Mouse (Mus musculus): ENCODE measurements around the gene Atxn7l1. TPM values are rescaled to one million over a fixed set of nuclear protein-coding genes. Genes with fewer than 3 reads are reported as not detected.

The Atxn7l1 gene
- polyA plus RNA-seq, 1 experiment from 2014 or later: 16.8 TPM

GRCm38 (mm10) chr12:33144456-33144855, 3.0 kb upstream of the Atxn7l1 start:
- Histone ChIP-seq H3K27ac (ENCODE audit: low read length) (no peak overlapping the region), H3K9me3 (replicated peaks; ENCODE audit: control insufficient read depth, low read length) (no peaks in the 10 kb centered on the region), H3K4me2 (ENCODE audit: low read depth, low read length) (no peak overlapping the region), H3K9ac (ENCODE audit: low read depth, low read length) (no peak overlapping the region), H3K4me3 (ENCODE audit: low read depth, low read length) (no peak overlapping the region), H3K36me3 (ENCODE audit: control insufficient read depth, insufficient read depth) (no peaks in the 10 kb centered on the region), H3K27me3 (ENCODE audit: control insufficient read depth, insufficient read depth, low read depth, low read length) (peaks cover 31% of the 10 kb centered on the region), H3K4me1 (ENCODE audit: control insufficient read depth, low read depth, low read length) (peaks cover 17% of the 10 kb centered on the region)
- ATAC-seq (ENCODE audit: low read depth): no peak
- 58% methylated on average over 8 of the region's 8 CpGs for WGBS (ENCODE audit: insufficient replicate concordance)

- Histone ChIP-seq H3K9me3 (replicated peaks; ENCODE audit: control insufficient read depth, low read length) (no peaks in the 10 kb centered on the region), H3K4me2 (ENCODE audit: low read depth, low read length) (peak overlapping the region; percentile 91), H3K27me3 (ENCODE audit: control insufficient read depth, insufficient read depth, low read depth, low read length) (peaks cover 31% of the 10 kb centered on the region), H3K4me3 (ENCODE audit: low read depth, low read length) (peak overlapping the region; percentile 88), H3K9ac (ENCODE audit: low read depth, low read length) (peak overlapping the region; percentile 61), H3K36me3 (ENCODE audit: control insufficient read depth, insufficient read depth) (no peaks in the 10 kb centered on the region), H3K4me1 (ENCODE audit: control insufficient read depth, low read depth, low read length) (peaks cover 20% of the 10 kb centered on the region), H3K27ac (ENCODE audit: low read length) (no peak overlapping the region)
- ATAC-seq (ENCODE audit: low read depth): no peak
- WGBS (ENCODE audit: insufficient replicate concordance): 6% methylated on average over 29 of the region's 29 CpGs
Observed at GRCm38 (mm10) chr12:33146622-33147433, 665 bp upstream of the Atxn7l1 start.

- 91% methylated on average over 16 of the region's 16 CpGs for WGBS (ENCODE audit: insufficient replicate concordance)
- no peak for ATAC-seq (ENCODE audit: low read depth)
- H3K4me1 ChIP-seq (ENCODE audit: control insufficient read depth, low read depth, low read length): peaks cover 43% of the 10 kb centered on the region
- no peak overlapping the region for H3K9ac ChIP-seq (ENCODE audit: low read depth, low read length)
- H3K36me3 ChIP-seq (ENCODE audit: control insufficient read depth, insufficient read depth): no peaks in the 10 kb centered on the region
- H3K27me3 ChIP-seq (ENCODE audit: control insufficient read depth, insufficient read depth, low read depth, low read length): peaks cover 26% of the 10 kb centered on the region
- no peak overlapping the region for H3K4me3 ChIP-seq (ENCODE audit: low read depth, low read length)
- no peaks in the 10 kb centered on the region for H3K9me3 ChIP-seq (replicated peaks; ENCODE audit: control insufficient read depth, low read length)
- no peak overlapping the region for H3K4me2 ChIP-seq (ENCODE audit: low read depth, low read length)
- H3K27ac ChIP-seq (ENCODE audit: low read length): no peak overlapping the region
Observed at GRCm38 (mm10) chr12:33149544-33150190, 2.2 kb downstream of the Atxn7l1 start.

GRCm38 (mm10) chr12:33153131-33153530, 5.6 kb downstream of the Atxn7l1 start:
- Histone ChIP-seq H3K9ac (ENCODE audit: low read depth, low read length) (no peak overlapping the region), H3K4me3 (ENCODE audit: low read depth, low read length) (no peak overlapping the region), H3K9me3 (replicated peaks; ENCODE audit: control insufficient read depth, low read length) (no peaks in the 10 kb centered on the region), H3K27me3 (ENCODE audit: control insufficient read depth, insufficient read depth, low read depth, low read length) (no peaks in the 10 kb centered on the region), H3K4me1 (ENCODE audit: control insufficient read depth, low read depth, low read length) (peaks cover 39% of the 10 kb centered on the region), H3K4me2 (ENCODE audit: low read depth, low read length) (peak overlapping the region; percentile 27), H3K27ac (ENCODE audit: low read length) (peak overlapping the region; percentile 42), H3K36me3 (ENCODE audit: control insufficient read depth, insufficient read depth) (no peaks in the 10 kb centered on the region)
- WGBS (ENCODE audit: insufficient replicate concordance): 53% methylated on average over 7 of the region's 7 CpGs
- peak; percentile 30 for ATAC-seq (ENCODE audit: low read depth)

- Histone ChIP-seq H3K27me3 (ENCODE audit: control insufficient read depth, insufficient read depth, low read depth, low read length) (no peaks in the 10 kb centered on the region), H3K4me2 (ENCODE audit: low read depth, low read length) (peak overlapping the region; percentile 27), H3K36me3 (ENCODE audit: control insufficient read depth, insufficient read depth) (no peaks in the 10 kb centered on the region), H3K27ac (ENCODE audit: low read length) (peak overlapping the region; percentile 45), H3K9ac (ENCODE audit: low read depth, low read length) (peak overlapping the region; percentile 17; the same call in 1 of the 2 replicates), H3K4me1 (ENCODE audit: control insufficient read depth, low read depth, low read length) (peaks cover 33% of the 10 kb centered on the region), H3K9me3 (replicated peaks; ENCODE audit: control insufficient read depth, low read length) (no peaks in the 10 kb centered on the region), H3K4me3 (ENCODE audit: low read depth, low read length) (no peak overlapping the region)
- 32% methylated on average over 3 of the region's 3 CpGs for WGBS (ENCODE audit: insufficient replicate concordance)
- ATAC-seq (ENCODE audit: low read depth): peak; percentile 84
Observed at GRCm38 (mm10) chr12:33153850-33154249, 6.4 kb downstream of the Atxn7l1 start.

- no peak overlapping the region for H3K4me2 ChIP-seq (ENCODE audit: low read depth, low read length)
- H3K9me3 ChIP-seq (replicated peaks; ENCODE audit: control insufficient read depth, low read length): no peaks in the 10 kb centered on the region
- H3K36me3 ChIP-seq (ENCODE audit: control insufficient read depth, insufficient read depth): no peaks in the 10 kb centered on the region
- no peak overlapping the region for H3K4me3 ChIP-seq (ENCODE audit: low read depth, low read length)
- H3K4me1 ChIP-seq (ENCODE audit: control insufficient read depth, low read depth, low read length): peaks cover 30% of the 10 kb centered on the region
- no peak overlapping the region for H3K9ac ChIP-seq (ENCODE audit: low read depth, low read length)
- no peaks in the 10 kb centered on the region for H3K27me3 ChIP-seq (ENCODE audit: control insufficient read depth, insufficient read depth, low read depth, low read length)
- ATAC-seq (ENCODE audit: low read depth): no peak
- peak overlapping the region; percentile 26 for H3K27ac ChIP-seq (ENCODE audit: low read length)
- 84% methylated on average over 3 of the region's 3 CpGs for WGBS (ENCODE audit: insufficient replicate concordance)
Observed at GRCm38 (mm10) chr12:33154732-33155131, 7.2 kb downstream of the Atxn7l1 start.

- no peak overlapping the region for H3K27ac ChIP-seq (ENCODE audit: low read length)
- no peaks in the 10 kb centered on the region for H3K36me3 ChIP-seq (ENCODE audit: control insufficient read depth, insufficient read depth)
- H3K4me3 ChIP-seq (ENCODE audit: low read depth, low read length): no peak overlapping the region
- H3K4me1 ChIP-seq (ENCODE audit: control insufficient read depth, low read depth, low read length): peaks cover 27% of the 10 kb centered on the region
- 79% methylated on average over 7 of the region's 7 CpGs for WGBS (ENCODE audit: insufficient replicate concordance)
- H3K27me3 ChIP-seq (ENCODE audit: control insufficient read depth, insufficient read depth, low read depth, low read length): no peaks in the 10 kb centered on the region
- no peaks in the 10 kb centered on the region for H3K9me3 ChIP-seq (replicated peaks; ENCODE audit: control insufficient read depth, low read length)
- H3K9ac ChIP-seq (ENCODE audit: low read depth, low read length): no peak overlapping the region
- no peak for ATAC-seq (ENCODE audit: low read depth)
- H3K4me2 ChIP-seq (ENCODE audit: low read depth, low read length): no peak overlapping the region
Observed at GRCm38 (mm10) chr12:33156334-33157018, 9.0 kb downstream of the Atxn7l1 start.

- WGBS (ENCODE audit: insufficient replicate concordance): 73% methylated on average over 8 of the region's 8 CpGs
- H3K36me3 ChIP-seq (ENCODE audit: control insufficient read depth, insufficient read depth): no peaks in the 10 kb centered on the region
- H3K27ac ChIP-seq (ENCODE audit: low read length): no peak overlapping the region
- no peak overlapping the region for H3K9ac ChIP-seq (ENCODE audit: low read depth, low read length)
- H3K4me1 ChIP-seq (ENCODE audit: control insufficient read depth, low read depth, low read length): peaks cover 16% of the 10 kb centered on the region
- no peak for ATAC-seq (ENCODE audit: low read depth)
- H3K4me3 ChIP-seq (ENCODE audit: low read depth, low read length): no peak overlapping the region
- no peaks in the 10 kb centered on the region for H3K27me3 ChIP-seq (ENCODE audit: control insufficient read depth, insufficient read depth, low read depth, low read length)
- H3K4me2 ChIP-seq (ENCODE audit: low read depth, low read length): no peak overlapping the region
- no peaks in the 10 kb centered on the region for H3K9me3 ChIP-seq (replicated peaks; ENCODE audit: control insufficient read depth, low read length)
Observed at GRCm38 (mm10) chr12:33158256-33158655, 10.8 kb downstream of the Atxn7l1 start.
